Mouse (Mus musculus) frontal cortex, postnatal 25 days (tissue): ENCODE results near the gene Mgp.

Experiments
- DNase-seq, 2 experiments: peaks; one replicate each; pipeline ENCODE4 v3.0.0; 2022; ENCODE audit warnings: low spot score in 2 of 2

Mgp gene

DNA sequence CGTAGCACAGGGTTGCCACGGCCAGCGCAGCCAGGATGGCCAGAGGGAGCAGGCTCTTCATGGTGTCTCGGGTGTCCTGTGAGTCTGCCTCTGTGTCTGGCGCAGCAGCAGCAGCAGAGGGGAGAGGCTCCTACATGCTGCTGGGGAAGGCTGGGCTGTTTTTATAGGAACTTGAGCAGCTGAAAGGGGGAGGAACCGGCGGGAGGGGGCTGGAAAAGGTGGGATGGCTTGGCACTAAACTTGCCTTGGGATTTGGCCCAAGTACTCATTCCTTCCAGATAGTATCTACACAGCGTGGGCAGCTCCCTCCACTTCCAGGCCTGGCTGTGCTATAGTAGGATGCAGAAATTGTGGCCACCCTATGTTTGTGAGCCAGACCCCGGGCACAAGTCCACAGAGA, at the start of gene Mgp:
Gene Mgp, minus strand, starts transcription at position 154 of the 400 bp plus-strand sequence.
- peak; percentile 13 to 48 for DNase-seq

DNA sequence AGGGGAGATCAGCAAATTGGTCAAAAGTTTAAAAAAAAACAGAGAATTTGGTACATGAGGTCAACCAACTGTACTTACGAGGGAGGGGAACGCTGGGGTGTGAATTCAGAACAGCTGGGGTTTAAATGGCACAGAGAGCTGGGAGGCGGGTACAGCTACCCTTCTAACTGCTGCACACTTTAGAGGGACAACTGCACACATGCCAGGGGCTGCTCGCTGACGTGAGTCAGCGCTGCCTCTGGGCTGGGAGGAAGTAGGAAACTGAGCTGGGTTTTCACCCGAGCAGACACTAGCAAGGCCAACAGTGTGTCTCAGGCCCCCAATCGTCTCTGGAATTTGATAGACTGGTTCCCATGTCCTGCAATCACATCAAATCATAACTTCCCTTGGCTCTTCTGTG, 49.4 kb upstream of the Mgp start:
- no peak for DNase-seq

DNA sequence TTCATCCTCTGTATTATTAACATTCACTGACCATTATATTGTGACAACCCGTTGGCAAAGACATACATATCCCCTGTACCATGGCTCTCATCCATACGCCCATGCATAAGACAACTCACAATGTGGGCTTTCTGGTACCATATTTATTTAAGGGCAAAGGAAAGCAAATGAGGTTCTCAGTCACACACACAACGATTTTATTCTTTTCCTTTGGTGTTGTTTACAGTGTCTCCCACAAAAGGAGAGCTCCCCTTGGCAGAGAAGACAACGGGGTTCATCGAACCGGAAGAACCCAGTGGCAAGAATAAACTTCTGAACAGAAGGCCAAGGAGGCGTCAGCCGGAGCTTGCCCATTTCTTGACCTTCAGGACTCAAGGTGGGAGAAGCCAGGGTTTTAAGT, 47.9 kb upstream of the Mgp start, which contains the start of gene Pde6h:
Gene Pde6h, plus strand, starts transcription at position 301 of the 400 bp plus-strand sequence.
- no peak for DNase-seq

DNA sequence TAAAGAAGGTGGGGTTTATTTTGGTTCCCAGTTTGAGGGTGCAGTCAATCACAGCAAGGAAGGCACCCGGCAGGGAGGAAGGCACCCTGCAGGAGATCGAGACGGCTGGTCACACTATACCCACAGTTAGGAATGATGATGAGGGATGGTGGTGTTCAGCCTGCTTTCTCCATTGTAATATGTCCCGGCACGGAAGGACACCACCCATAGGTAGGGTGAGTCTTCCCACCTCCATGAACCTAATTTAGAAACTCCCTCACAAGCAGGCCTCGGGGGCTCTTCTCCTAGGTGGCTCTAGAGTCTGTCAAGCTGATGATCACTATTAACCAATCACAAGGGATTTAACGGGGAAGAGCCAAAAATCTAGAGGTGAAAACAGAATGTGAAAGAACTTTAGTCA, 47.2 kb upstream of the Mgp start:
- no peak for DNase-seq

DNA sequence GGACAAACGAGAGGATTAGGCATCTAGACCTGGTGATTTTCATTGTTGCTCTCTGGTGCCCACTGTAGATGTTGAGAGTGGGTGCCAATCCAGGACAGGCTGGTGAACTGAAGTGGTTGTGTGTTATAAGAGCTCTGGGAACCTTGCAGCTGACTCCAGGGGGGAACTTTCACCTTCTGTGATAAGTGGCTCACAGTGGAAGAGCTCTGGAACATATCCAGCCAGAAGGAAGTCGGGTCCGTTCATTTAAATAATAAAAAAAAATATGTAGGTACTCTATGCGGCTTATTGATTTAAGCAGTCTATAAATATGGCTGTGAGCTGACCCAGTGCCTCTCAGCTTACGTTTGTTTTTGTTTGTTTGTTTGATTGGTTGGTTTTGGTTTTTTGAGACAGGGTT, 46.5 kb upstream of the Mgp start, which contains the start of gene Erp27:
Gene Erp27, minus strand, starts transcription at position 101 of the 400 bp plus-strand sequence.
- no peak for DNase-seq

DNA sequence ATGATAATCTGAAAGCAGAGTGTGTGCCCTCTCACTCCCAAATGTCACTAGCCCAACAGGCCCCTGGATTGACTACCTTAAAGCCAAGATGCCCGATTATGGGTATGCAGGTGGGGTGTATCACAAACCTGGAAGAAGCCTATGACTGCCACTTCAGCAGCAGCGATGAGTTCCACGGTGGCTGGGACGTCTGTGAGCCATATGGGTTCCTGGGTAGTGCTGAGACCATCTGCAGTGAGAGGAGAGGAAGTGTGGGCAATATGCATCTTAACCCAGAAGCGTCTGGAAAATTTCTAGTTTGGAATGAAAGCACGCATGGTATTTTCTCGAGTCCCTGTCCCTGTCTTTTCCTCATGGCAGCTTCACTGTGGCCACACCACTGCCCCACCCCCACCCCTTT, 46.0 kb upstream of the Mgp start:
- no peak for DNase-seq

DNA sequence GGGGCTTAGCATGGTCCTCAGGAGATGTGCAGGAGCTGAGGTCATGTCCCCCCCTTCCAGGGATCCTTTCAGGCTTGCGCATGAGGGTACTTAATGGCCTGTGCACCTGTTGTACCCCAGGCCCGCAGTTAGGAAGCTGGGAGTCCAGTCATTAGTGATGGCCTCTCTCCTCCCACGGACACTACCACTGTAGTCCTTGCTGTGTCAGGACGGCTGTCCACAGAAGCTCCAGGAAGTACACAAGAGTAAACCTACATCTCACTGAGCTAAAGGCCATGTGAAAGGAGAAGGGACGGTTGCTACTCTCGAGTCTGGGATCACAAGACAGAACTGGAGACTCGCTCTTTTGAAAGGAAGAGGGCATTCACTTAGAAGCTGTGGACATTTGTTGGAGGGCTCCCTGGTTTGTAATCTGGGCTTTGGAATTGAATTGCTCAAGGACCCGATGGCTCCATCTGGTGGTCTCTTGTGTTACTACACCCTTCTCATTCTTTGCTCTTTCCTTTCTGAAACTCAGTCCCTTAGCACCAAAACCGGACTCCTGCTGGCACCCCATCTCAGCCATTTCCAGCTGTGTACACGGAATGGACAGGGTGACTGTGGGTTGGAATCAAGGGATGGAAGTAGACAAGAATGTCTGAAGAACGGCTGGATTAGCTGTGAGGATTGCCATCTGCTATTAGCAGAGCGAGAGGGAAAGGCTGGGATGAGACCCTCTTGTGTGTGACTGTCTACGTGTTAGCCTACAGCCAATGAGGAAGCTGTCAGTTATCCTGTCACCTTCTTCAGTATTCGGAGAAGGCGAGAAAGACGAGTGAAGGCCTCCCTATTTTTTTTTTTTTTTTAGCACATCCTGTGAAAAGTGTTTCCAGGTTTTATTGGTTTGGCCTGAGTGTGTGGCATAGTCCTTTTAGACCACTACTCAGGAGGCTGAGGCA, 45.0 kb upstream of the Mgp start:
- DNase-seq = peak; percentile 42 to 75

DNA sequence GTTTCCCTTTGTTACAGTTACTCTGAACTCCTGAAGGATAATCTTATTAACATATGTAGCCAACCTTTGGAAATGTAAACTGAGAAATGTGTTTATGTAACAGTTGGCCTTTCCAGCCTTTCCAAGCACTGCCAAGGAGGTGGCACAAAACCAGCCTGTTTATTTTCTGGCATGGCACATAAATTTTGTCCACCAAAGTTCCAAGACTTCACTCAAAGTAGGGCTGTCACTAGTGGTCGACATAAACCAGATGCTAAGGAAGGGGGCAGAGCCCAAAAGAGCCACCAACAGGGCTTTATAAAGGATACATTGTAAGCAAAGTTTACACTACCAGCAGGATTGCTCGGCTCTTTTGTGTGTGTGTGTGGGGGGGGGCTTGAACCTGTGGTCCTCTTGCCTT, 42.3 kb upstream of the Mgp start:
- no peak for DNase-seq

DNA sequence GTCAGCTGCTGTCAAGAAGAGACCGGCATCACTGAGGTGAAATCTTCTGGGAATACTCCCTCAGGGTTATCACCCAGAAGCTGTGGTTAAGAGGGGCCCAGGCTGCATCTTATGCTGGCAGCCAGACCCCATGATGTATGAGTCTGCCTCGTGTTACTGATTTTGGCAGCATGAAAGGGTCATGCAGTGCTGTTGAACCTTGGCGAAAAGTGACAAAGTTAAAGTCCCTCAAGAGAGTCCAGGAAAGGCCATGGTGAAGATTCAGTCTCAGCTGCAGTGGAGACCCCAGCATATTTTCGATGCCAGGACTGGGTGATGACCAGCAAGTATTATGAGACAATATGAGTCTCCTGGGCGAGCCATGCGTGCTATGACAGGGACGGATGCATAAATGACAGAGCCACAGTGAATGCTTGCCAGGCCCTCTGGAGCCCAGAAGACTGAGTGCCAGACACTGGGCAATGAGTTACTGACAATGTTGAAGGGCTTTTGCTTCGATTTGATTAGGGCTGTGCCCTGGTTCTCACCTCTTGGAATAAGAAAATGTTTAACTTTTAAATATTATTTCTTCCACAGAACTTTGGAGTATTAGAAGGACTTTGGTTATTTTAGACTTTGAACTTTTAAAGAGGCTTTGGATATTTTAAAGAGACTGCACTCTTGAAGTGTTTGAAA, 40.2 kb upstream of the Mgp start:
- DNase-seq = no peak

DNA sequence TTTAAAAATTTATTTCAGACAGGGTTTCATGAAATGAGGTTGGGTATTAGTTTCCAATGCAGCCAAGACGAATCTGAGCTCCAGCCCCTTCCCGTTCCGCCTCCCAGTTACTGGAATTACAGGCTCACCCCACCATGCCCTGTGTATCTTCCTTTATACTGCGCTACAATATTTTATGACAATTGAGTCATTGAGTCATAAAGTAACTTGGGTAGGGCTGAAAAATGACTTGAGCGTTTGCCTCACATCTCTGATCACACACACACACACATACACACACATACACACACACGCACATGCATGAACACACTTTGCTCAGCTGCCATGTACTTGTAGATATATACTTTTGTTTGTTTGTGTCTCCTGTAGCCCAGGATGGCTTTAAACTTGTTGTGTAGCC, 38.6 kb upstream of the Mgp start:
- no peak for DNase-seq

DNA sequence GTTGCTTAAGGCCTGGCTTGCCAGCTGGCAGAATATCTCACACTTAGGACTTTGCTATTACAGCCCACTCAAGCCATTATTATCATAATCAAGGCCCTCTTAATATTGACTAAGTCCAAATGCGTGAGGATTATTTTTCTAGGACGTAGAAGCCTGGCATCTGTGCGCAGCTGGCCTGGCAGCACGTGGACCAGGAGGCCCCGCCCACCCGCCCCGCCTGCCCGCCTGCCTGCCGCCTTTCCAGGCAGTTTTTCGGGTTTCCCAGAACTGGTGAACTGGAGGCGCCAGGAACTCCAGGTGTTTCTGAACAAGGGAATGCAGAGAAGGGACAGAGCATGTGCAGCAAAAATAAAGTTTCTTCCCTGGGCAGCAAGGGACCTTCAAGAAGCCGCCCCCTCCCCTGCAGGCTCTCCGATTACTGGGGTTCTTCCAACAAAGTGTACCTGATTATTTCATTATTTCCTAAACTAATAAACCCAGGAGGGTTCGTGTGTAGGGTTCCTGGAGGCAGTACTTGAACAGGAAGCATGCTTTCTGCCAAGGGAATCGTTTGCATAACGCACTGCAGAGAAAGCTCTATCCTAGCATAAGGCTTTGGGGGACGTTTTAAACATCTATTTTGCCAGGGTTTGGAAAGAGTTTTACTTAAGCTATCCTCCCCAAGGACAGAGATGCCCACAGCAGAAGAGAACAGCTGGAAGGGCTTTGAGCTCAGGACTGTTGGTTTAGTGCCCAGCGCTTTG, 37.9 kb upstream of the Mgp start:
- no peak for DNase-seq

DNA sequence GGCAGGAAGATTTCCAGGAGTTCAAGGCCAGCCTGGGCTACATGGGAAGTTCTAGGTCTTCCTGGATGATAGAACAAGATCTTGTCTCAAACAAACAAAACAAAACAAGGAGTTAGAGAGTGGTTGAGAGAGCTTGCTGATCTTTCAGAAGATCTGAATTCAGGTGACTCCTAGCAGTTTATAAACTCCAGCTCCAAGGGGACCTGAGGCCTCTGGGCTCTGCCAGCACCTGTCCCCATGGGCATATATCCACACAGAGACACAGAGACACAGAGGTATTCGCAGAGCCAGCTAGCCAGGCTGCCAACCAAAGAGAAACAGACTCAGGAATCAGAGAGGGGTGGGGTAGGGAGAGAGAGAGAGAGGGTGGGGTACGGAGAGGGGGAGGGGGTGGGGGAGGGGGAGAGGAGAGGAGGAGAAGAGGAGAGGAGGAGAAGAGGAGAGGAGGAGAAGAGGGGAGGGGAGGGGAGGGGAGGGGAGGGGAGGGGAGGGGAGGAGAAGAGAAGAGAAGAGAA, 37.2 kb upstream of the Mgp start:
- no peak for DNase-seq

DNA sequence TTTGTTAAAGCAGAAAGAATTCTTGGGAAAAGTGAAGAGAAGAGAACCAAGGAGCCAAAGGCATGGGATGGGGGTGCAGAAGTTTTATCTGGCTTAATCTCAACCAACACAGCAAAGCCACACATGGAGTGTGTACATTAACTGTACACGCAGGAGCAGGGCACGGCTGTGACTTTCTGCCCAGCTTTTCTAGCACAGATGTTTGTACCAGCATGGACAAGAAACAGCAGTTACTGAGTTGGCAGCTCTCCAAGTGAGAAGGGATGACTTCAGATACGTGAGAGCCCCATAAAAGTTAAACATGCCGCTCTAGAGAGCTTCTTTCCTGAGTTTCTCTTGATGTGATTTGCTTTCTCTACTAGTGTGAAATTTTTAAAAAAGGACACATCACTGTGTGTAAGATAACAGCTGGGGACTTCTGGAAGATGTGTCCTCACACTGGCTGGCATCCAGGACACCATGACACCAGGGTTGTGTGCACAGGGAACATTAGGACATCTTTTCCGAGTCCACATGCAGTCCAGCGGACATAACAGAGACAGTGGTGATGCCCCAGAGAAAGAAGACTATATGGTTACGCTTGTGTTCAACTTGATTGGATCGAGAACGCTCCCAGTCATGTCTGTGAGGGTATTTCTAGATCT, 34.7 kb upstream of the Mgp start:
- no peak for DNase-seq

DNA sequence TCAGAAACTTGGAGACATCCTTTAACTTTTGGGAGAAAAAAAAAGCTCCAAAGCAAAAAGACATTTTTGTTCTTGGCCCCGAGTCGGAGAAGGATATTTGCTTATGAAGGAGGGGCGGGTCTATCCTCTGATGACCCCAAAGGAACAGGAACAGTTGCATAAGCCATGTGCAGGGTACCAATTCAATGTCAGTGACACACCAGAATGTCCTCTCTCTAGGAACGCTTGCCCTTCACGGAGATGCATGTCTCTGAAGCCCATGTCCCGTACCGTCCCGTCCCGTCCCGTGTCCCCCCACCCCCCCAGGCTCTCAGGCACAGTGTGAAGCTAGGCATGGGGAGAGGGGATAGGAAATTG, 31.3 kb upstream of the Mgp start:
- no peak for DNase-seq

DNA sequence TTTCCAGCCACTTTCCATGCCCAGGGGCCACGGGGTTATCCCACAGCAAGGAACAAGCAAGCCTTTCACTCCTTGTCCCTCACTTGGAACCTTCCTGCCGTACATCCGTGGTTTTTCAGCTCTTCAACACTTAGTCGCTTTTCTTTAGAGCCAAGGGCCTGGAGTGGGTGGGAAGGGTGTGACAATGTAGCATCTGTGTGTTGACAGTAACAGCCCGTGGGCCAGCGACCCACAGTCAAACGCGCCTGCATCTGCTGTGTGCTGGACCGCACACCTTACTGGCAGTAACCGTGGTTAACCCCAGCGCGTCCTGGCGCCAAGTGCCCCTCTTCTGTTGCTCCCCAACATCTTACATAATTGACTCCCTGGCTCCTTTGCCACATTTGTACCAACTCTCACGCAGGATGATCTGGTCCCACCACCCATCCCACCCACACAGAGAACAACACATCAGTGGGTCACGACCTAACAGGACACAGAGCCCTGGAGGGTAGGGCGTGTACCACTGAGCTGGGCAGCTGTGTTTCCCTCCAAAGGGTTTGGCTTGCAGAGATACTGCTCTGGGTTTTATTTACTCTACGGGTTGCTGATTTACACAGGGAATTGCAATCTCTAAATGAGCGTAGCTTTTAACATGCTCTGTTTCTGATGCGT, 30.8 kb upstream of the Mgp start:
- DNase-seq = no peak

DNA sequence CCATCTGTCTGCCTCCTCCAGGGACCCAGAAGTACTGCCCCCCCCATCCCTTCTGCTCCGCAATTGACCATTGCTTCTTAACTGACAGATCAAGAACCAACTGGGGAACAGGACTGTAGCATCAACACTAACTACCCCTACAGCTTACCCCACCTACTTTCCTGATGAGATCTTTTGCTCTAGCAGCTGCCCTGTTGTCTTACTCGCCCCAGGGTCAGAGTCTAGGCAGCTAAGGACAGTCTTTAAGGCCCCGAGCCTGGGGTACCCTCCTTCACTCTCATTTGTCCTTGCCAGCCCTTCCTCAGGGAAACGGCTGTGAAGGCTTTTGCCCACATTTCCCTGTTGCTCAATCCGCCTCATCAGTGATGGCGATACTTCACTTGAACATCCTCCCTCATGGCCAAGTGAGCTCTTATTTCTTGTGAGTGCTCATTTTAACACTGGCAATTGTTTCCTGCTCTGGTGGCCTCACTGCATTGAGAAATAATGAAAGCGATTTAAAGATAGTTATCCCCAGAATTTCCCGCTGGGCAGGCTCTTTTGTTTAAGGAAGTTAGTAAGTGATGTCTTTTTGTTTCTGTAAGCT, 28.4 kb upstream of the Mgp start:
- DNase-seq = no peak

DNA sequence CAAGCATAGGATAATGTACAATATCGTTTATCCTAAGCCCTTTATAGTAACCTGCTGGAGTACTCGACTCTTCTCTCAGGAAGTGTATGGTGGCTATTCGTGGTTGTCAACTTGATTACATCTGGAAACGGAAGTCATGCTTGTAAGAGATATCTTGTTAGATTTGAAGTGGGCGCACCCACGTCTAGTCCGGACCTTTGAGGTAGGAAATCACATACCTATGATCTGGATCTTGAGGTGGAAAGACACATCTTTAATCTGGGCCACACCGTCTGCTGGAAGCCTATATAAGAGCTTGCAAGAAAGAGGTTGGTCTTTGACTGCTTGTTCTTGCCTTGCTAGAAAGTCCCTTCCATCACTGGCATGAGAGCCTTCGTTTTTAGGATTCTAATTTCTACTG, 26.9 kb upstream of the Mgp start:
- no peak for DNase-seq

DNA sequence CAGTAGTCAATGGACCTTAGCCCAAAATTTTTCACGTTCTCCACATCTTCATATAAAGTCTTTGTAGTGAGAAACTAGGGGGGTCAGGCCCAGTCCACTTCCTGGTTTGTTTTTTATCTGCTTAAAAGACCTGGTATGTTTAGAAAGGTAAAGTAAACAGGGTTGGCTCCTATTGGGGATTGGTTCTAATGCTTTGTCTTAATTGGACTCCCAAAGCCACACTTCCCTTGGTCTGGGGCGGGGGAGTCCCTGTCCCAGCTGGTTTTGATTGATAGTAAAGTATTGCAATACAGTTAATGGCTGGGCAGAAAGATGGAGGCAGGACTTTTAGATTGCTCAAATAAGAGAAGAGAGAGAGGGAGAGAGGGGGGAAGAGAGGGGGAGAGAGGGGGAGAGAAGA, 25.4 kb upstream of the Mgp start:
- DNase-seq = no peak

DNA sequence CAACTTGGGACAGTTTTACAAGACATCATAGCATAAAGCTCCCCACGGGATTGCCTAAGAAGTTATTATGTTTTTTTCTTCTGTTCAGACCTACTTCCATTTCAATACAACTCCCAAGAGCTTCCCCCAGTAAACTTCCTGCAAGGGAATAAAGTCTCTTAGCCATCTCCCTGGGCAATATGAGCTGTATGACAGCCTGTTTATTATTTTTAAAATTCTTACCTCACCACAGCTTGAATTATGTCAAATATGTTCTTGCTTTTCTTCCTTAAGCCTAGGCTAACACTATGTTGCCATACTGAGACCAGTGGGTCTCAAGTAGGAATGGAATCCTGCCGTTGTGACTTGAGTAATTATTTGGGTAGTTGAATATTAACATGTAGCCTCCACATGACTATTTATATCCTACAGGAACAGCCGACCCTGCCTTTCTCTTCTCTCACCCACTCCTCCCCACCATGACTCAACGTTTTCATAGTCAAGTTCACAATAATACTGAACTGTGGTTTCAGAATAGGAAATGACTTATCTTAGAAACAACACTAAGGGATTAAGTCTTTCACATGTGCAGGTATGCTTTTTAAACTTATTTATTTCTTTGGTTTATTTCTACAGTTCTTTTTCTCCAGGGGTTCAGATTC, 24.9 kb upstream of the Mgp start:
- DNase-seq = no peak

DNA sequence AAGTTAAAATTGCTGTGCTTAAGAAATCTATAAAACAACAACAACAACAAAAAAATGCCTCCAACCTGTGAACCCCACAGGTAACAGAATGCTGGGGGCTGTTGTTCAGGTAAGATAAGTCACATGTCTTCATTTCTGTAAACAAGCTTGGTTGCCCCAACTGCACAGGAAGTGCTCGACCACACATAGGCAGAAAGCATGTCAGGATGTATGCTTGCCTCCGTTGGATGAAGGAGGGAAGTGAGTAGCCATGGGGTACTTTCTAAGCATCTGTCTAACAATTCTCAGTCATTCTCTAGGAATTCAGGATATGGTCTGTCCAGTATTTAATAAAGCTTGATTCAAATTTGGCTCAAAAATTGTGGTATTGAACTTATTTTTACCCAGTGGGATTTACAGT, 23.3 kb upstream of the Mgp start:
- no peak for DNase-seq
